Mouse (Mus musculus): Measurements from ENCODE around the gene Ifnar2. TPM values are rescaled to one million over a fixed set of nuclear protein-coding genes. Genes with fewer than 3 reads are reported as not detected.

Ifnar2 gene
- total RNA-seq, 1 experiment, result 20.6 TPM

DNA sequence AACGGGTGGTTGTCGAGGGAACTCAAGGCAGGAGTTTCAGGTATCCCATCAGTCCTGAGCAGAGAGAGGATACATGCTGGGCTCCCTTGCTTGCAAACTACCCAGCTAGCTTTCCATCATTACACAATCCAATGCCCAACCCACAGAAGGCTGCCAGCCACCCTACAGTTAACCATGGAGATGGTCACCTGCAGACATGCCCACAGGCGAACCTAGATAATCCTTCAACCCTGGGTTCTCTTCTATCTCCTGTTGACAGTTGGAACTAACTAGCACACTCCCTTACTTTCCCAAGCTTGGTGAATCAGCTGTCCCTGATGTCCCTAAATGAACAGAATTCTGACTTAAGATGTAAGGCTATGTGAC, 14.5 kb downstream of the Ifnar2 start:
- no peaks in the 10 kb centered on the region for H3K9me3 ChIP-seq (ENCODE audit: control insufficient read depth, insufficient read depth, low read depth, low read length)
- in situ Hi-C loops (cut with MboI; ENCODE audit: low sequenced_read_pairs in 2 of 2, unreplicated experiment in 2 of 2), result no loop called here
- H3K9ac ChIP-seq (ENCODE audit: insufficient read depth, low read depth, low read length, poor library complexity, severe bottlenecking), result no peak overlapping the region
- H3K4me3 ChIP-seq (ENCODE audit: insufficient read depth in 1 of 2, low read depth in 1 of 2, low read length in 2 of 2, poor library complexity in 1 of 2, severe bottlenecking in 1 of 2), result no peak overlapping the region
- no peak for DNase-seq (ENCODE audit: low read depth, low spot score)
- 0 out of 2 replicates have a peak, but pooled peaks cover 1% of the 10 kb centered on the region for H3K36me3 ChIP-seq (ENCODE audit: control insufficient read depth, insufficient read depth, low read length, poor library complexity, severe bottlenecking)
- TF ChIP-seq MAFK (IDR thresholded peaks at IDR 0.05; ENCODE audit: insufficient read depth, low read depth, low read length), result no peak
- TF ChIP-seq ZC3H11A (IDR thresholded peaks at IDR 0.05; ENCODE audit: borderline replicate concordance, low read depth, low read length), result no peak
- no peak for TF ChIP-seq ZNF384 (IDR thresholded peaks at IDR 0.05; ENCODE audit: low read depth, low read length)
- no peak for TF ChIP-seq HCFC1 (IDR thresholded peaks at IDR 0.05; ENCODE audit: borderline replicate concordance, insufficient read depth, low read length)
- no peak for TF ChIP-seq CHD2 (IDR thresholded peaks at IDR 0.05; ENCODE audit: low read depth, low read length)
- H3K4me1 ChIP-seq (ENCODE audit: control insufficient read depth in 2 of 2, insufficient read depth in 2 of 2, low read length in 2 of 2, poor library complexity in 1 of 2), result no peaks in the 10 kb centered on the region
- H3K27ac ChIP-seq (ENCODE audit: insufficient read depth, low read depth, low read length, poor library complexity, severe bottlenecking), result no peak overlapping the region

DNA sequence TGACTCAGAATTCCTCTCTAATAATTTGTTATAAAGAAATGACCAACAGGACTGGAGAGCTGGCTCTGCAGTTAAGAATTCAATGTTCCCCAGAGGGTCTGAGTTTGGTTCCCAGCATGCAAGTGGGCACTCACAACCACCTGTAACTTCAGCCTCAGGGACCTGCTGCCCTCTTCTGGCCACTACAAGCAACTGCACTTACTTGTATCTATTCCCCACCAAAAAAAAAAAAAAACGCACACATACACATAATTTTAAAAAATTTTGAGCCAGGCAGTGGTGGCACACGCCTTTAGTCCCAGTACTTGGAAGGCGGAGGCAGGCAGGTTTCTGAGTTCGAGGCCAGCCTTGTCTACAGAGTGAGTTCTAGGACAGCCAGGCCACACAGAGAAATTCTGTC, 17.5 kb downstream of the Ifnar2 start:
- Histone ChIP-seq H3K36me3 (ENCODE audit: control insufficient read depth, insufficient read depth, low read length, poor library complexity, severe bottlenecking) (peaks cover 1% of the 10 kb centered on the region; the same call in 1 of the 2 replicates), H3K9ac (ENCODE audit: insufficient read depth, low read depth, low read length, poor library complexity, severe bottlenecking) (no peak overlapping the region), H3K4me3 (ENCODE audit: insufficient read depth in 1 of 2, low read depth in 1 of 2, low read length in 2 of 2, poor library complexity in 1 of 2, severe bottlenecking in 1 of 2) (no peak overlapping the region), H3K27ac (ENCODE audit: insufficient read depth, low read depth, low read length, poor library complexity, severe bottlenecking) (no peak overlapping the region), H3K9me3 (ENCODE audit: control insufficient read depth, insufficient read depth, low read depth, low read length) (no peaks in the 10 kb centered on the region), H3K4me1 (ENCODE audit: control insufficient read depth in 2 of 2, insufficient read depth in 2 of 2, low read length in 2 of 2, poor library complexity in 1 of 2) (no peaks in the 10 kb centered on the region)
- in situ Hi-C loops (cut with MboI; ENCODE audit: low sequenced_read_pairs in 2 of 2, unreplicated experiment in 2 of 2), result no loop called here
- peak; percentile 52 for DNase-seq (ENCODE audit: low read depth, low spot score)
- TF ChIP-seq MAFK (IDR thresholded peaks at IDR 0.05; ENCODE audit: insufficient read depth, low read depth, low read length), result no peak
- peak; percentile 96 for TF ChIP-seq ZNF384 (IDR thresholded peaks at IDR 0.05; ENCODE audit: low read depth, low read length)
- no peak for TF ChIP-seq CHD2 (IDR thresholded peaks at IDR 0.05; ENCODE audit: low read depth, low read length)
- TF ChIP-seq HCFC1 (IDR thresholded peaks at IDR 0.05; ENCODE audit: borderline replicate concordance, insufficient read depth, low read length), result no peak
- TF ChIP-seq ZC3H11A (IDR thresholded peaks at IDR 0.05; ENCODE audit: borderline replicate concordance, low read depth, low read length), result no peak

DNA sequence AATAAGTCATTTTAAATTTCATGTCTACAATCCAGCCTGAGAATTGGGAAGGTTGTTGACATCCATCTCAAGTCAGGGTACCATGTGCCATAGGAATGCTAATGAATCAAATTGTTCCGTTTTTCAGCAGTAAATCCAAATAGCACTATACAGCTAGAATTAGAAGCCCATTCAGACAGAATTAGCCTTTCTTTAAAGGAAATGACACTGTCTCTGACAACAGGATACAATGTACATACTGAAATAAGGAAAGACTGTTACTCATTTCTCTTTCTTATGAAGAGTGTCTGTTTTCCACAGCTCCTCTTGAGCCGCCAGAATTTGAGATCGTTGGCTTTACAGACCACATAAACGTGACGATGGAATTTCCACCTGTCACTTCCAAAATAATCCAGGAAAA, 18.8 kb downstream of the Ifnar2 start, which contains the start of gene Gm21970:
Gene Gm21970 (plus strand): TSS at position 301 of the 400 bp plus-strand sequence.
- no peak for TF ChIP-seq ZC3H11A (IDR thresholded peaks at IDR 0.05; ENCODE audit: borderline replicate concordance, low read depth, low read length)
- no peak for TF ChIP-seq CHD2 (IDR thresholded peaks at IDR 0.05; ENCODE audit: low read depth, low read length)
- TF ChIP-seq ZNF384 (IDR thresholded peaks at IDR 0.05; ENCODE audit: low read depth, low read length), result no peak
- TF ChIP-seq MAFK (IDR thresholded peaks at IDR 0.05; ENCODE audit: insufficient read depth, low read depth, low read length), result no peak
- TF ChIP-seq HCFC1 (IDR thresholded peaks at IDR 0.05; ENCODE audit: borderline replicate concordance, insufficient read depth, low read length), result no peak
- Histone ChIP-seq H3K9me3 (ENCODE audit: control insufficient read depth, insufficient read depth, low read depth, low read length) (no peaks in the 10 kb centered on the region), H3K4me3 (ENCODE audit: insufficient read depth in 1 of 2, low read depth in 1 of 2, low read length in 2 of 2, poor library complexity in 1 of 2, severe bottlenecking in 1 of 2) (no peak within 1 kb of the TSS), H3K4me1 (ENCODE audit: control insufficient read depth in 2 of 2, insufficient read depth in 2 of 2, low read length in 2 of 2, poor library complexity in 1 of 2) (no peaks in the 10 kb centered on the region), H3K27ac (ENCODE audit: insufficient read depth, low read depth, low read length, poor library complexity, severe bottlenecking) (no peak within 1 kb of the TSS), H3K36me3 (ENCODE audit: control insufficient read depth, insufficient read depth, low read length, poor library complexity, severe bottlenecking) (peaks cover 1% of the 10 kb centered on the region; the same call in 1 of the 2 replicates), H3K9ac (ENCODE audit: insufficient read depth, low read depth, low read length, poor library complexity, severe bottlenecking) (no peak within 1 kb of the TSS)
- in situ Hi-C loops (cut with MboI; ENCODE audit: low sequenced_read_pairs in 2 of 2, unreplicated experiment in 2 of 2), result no loop called here
- DNase-seq (ENCODE audit: low read depth, low spot score), result no peak

DNA sequence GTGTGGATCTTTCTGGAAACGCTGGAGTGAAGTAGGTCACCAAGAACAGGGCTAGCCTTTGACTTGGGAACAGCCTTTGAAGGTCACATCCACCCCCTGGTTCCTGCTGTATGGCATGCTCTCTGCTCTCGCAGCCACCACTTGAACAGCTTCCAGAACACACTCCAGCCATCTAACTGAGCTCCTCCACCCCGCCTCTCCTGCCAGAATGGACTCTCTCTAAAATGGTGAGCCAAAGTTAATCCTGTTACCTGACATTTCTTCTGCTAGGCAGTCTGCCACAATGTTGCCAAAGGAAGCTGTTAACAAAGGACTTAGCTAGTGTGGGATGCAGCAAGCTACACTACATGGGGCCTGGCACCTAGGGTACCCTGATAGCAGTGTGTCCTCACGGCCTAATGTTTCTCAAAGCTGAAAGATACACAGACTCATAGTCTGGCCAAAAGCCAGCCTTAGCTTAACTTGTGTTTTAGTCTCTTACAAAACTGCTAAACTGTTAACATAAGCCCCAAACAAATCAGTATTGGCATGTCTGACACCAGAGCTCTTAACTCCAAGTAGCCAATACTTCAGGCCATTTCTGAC, 22.3 kb downstream of the Ifnar2 start:
- no peak for DNase-seq (ENCODE audit: low read depth, low spot score)
- Histone ChIP-seq H3K9me3 (ENCODE audit: control insufficient read depth, insufficient read depth, low read depth, low read length) (no peaks in the 10 kb centered on the region), H3K36me3 (ENCODE audit: control insufficient read depth, insufficient read depth, low read length, poor library complexity, severe bottlenecking) (no peaks in the 10 kb centered on the region; the same call in 1 of the 2 replicates), H3K27ac (ENCODE audit: insufficient read depth, low read depth, low read length, poor library complexity, severe bottlenecking) (no peak overlapping the region), H3K4me1 (ENCODE audit: control insufficient read depth in 2 of 2, insufficient read depth in 2 of 2, low read length in 2 of 2, poor library complexity in 1 of 2) (no peaks in the 10 kb centered on the region), H3K4me3 (ENCODE audit: insufficient read depth in 1 of 2, low read depth in 1 of 2, low read length in 2 of 2, poor library complexity in 1 of 2, severe bottlenecking in 1 of 2) (no peak overlapping the region), H3K9ac (ENCODE audit: insufficient read depth, low read depth, low read length, poor library complexity, severe bottlenecking) (no peak overlapping the region)
- in situ Hi-C loops (cut with MboI; ENCODE audit: low sequenced_read_pairs in 2 of 2, unreplicated experiment in 2 of 2), result no loop called here
- no peak for TF ChIP-seq ZC3H11A (IDR thresholded peaks at IDR 0.05; ENCODE audit: borderline replicate concordance, low read depth, low read length)
- no peak for TF ChIP-seq HCFC1 (IDR thresholded peaks at IDR 0.05; ENCODE audit: borderline replicate concordance, insufficient read depth, low read length)
- no peak for TF ChIP-seq MAFK (IDR thresholded peaks at IDR 0.05; ENCODE audit: insufficient read depth, low read depth, low read length)
